In the genomic region with DNA sequence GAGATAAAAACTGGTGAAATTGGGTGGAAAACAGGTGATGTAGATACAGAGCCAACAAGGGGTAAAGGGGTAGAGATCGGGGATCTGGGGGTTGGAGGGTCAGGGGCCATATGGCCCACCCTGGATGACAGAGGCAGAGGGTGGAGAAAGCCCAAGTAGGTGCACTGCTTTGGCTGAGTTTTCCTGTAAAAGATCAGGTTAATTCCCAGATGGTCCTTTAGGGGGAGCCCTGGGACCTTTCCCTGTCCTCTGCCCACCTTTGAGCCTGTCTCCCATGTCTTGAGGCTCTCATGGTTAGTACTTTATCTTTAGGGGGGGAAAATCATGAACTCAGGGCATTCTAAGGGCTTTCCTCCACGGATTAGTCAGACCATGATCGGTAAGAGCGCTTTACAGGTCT, we compare ENCODE assay signal across 8 mouse cellular contexts.
DNase-seq lines count a peak whose midpoint lies in the region; ATAC-seq lines count a peak whose summit lies in the region.

No protein-coding gene starts in this region.

- H3K4me3 ChIP-seq in liver, embryonic 12.5 days = no peak overlapping the region
- no peak overlapping the region for H3K4me3 ChIP-seq in hindbrain, embryonic 14.5 days (replicated peaks; ENCODE audit: low read length)

- H3K4me2 ChIP-seq in liver, embryonic 12.5 days = no peak overlapping the region
- no peak overlapping the region for H3K4me2 ChIP-seq in hindbrain, embryonic 14.5 days (replicated peaks)

- 14% methylated on average over 4 of the region's 4 CpGs for WGBS in liver, embryonic 12.5 days (ENCODE audit: insufficient replicate concordance)
- WGBS in hindbrain, embryonic 14.5 days = 24% methylated on average over 4 of the region's 4 CpGs

- DNase-seq in liver (peak; percentile 9), R1 (ENCODE audit: low read depth, low spot score) (peak; percentile 61)
- DNase-seq in cerebellum, postnatal 14 days = peak; percentile 82 to 84
- peak; percentile 65 for DNase-seq in hindbrain, embryonic 14.5 days (ENCODE audit: low spot score)
- DNase-seq in lung, postnatal 10 days = peak; percentile 15
- peak; percentile 2 for DNase-seq in splenic B cell, adult 2 months (ENCODE audit: low read depth, low spot score)
- no peak for DNase-seq in urinary bladder, postnatal 36 days (ENCODE audit: low spot score in 2 of 2)

- H3K27me3 ChIP-seq in liver, embryonic 12.5 days (replicated peaks) = no peaks in the 10 kb centered on the region
- no peaks in the 10 kb centered on the region for H3K27me3 ChIP-seq in hindbrain, embryonic 14.5 days (ENCODE audit: control insufficient read depth, insufficient read depth, low read length)
- no peaks in the 10 kb centered on the region for H3K27me3 ChIP-seq in splenic B cell, adult 2 months (ENCODE audit: control insufficient read depth, insufficient read depth, low read length, poor library complexity, severe bottlenecking)

- H3K4me1 ChIP-seq in liver, embryonic 12.5 days = no peaks in the 10 kb centered on the region
- no peaks in the 10 kb centered on the region for H3K4me1 ChIP-seq in hindbrain, embryonic 14.5 days (replicated peaks; ENCODE audit: control insufficient read depth, insufficient read depth, low read length)

- H3K27ac ChIP-seq in liver, embryonic 12.5 days = no peak overlapping the region
- no peak overlapping the region for H3K27ac ChIP-seq in hindbrain, embryonic 14.5 days

- H3K9me3 ChIP-seq in liver, embryonic 12.5 days (replicated peaks) = no peaks in the 10 kb centered on the region
- H3K9me3 ChIP-seq in hindbrain, embryonic 14.5 days (ENCODE audit: control insufficient read depth, low read length) = no peaks in the 10 kb centered on the region

- no peaks in the 10 kb centered on the region for H3K36me3 ChIP-seq in liver, embryonic 12.5 days
- H3K36me3 ChIP-seq in hindbrain, embryonic 14.5 days (replicated peaks; ENCODE audit: control insufficient read depth, insufficient read depth) = no peaks in the 10 kb centered on the region
- no peaks in the 10 kb centered on the region for H3K36me3 ChIP-seq in splenic B cell, adult 2 months (ENCODE audit: control insufficient read depth, insufficient read depth, low read length, poor library complexity, severe bottlenecking)

- no peak overlapping the region for H3K9ac ChIP-seq in liver, embryonic 12.5 days
- H3K9ac ChIP-seq in hindbrain, embryonic 14.5 days = no peak overlapping the region

- ATAC-seq in liver, embryonic 12.5 days = no peak
- ATAC-seq in hindbrain, embryonic 14.5 days (ENCODE audit: low FRiP score) = no peak

Comparison
In these comparisons a context has a peak if more than half of its experiments do, and no peak if none do; other contexts are left out.
1. DNase-seq: peak in liver (single experiment), R1 (single experiment), cerebellum, postnatal 14 days (2 of 2), hindbrain, embryonic 14.5 days (single experiment), lung, postnatal 10 days (single experiment) and splenic B cell, adult 2 months (single experiment); none in urinary bladder, postnatal 36 days (0 of 2).